ENCODE assay signal across 9 mouse cellular contexts in genomic region chr10:75835761-75836531, GRCm38 (mm10). TPM values are rescaled to one million over a fixed set of nuclear protein-coding genes. Genes with fewer than 3 reads are reported as not detected.
DNase-seq lines count a peak whose midpoint lies in the region; ATAC-seq and TF ChIP-seq lines count a peak whose summit lies in the region.
"Had no signal": no experiment of that assay in that cellular context is flagged by ENCODE, and none has a peak within 500 bp of the region (broad histone marks: within the 10 kb centered on the region; RNA-seq: fewer than 3 reads in every experiment).

No protein-coding gene starts in this region.

- 27% methylated on average over 9 of the region's 10 CpGs for WGBS in midbrain, embryonic 14.5 days

- H3K27ac ChIP-seq in ES-E14 (ENCODE audit: insufficient read depth, low read depth, low read length, poor library complexity, severe bottlenecking): peak overlapping the region; percentile 94
- H3K27ac ChIP-seq in midbrain, embryonic 14.5 days (replicated peaks; ENCODE audit: low read depth, low read length): no peak overlapping the region

- H3K9me3 ChIP-seq in ES-E14 (ENCODE audit: control insufficient read depth, insufficient read depth, low read depth, low read length): no peaks in the 10 kb centered on the region
- no peaks in the 10 kb centered on the region for H3K9me3 ChIP-seq in midbrain, embryonic 14.5 days (ENCODE audit: control insufficient read depth, low read length)

- peak overlapping the region; percentile 78 for H3K4me2 ChIP-seq in midbrain, embryonic 14.5 days (ENCODE audit: low read length)

- intact Hi-C loops in left cerebral cortex, postnatal 36 days (cut with DNase I): loop anchor here (2.0 kb wide), 1 partner anchor 71 kb away; the partner anchor contains the start of gene Cabin1

- H3K27me3 ChIP-seq in midbrain, embryonic 14.5 days (ENCODE audit: control insufficient read depth, insufficient read depth, low read length): peaks cover 22% of the 10 kb centered on the region

- in situ Hi-C loops in ES-E14 (cut with MboI; ENCODE audit: low sequenced_read_pairs in 2 of 2, unreplicated experiment in 2 of 2): no loop called here

- H3K4me1 ChIP-seq in ES-E14 (ENCODE audit: control insufficient read depth in 2 of 2, insufficient read depth in 2 of 2, low read length in 2 of 2, poor library complexity in 1 of 2): peaks cover 3 to 20% of the 10 kb centered on the region in 2 experiments
- H3K4me1 ChIP-seq in midbrain, embryonic 14.5 days (ENCODE audit: control insufficient read depth, insufficient read depth, low read length): peaks cover 21% of the 10 kb centered on the region; the same call in 1 of the 2 replicates

- H3K4me3 ChIP-seq in ES-E14 (ENCODE audit: insufficient read depth in 1 of 2, low read depth in 1 of 2, low read length in 2 of 2, poor library complexity in 1 of 2, severe bottlenecking in 1 of 2): peak overlapping the region; percentile 18 to 63; a peak in 3 of 4 replicates
- H3K4me3 ChIP-seq in midbrain, embryonic 14.5 days (replicated peaks; ENCODE audit: low read depth, low read length): peak overlapping the region; percentile 4; the same call in 1 of the 2 replicates

- peak overlapping the region; percentile 46 for H3K9ac ChIP-seq in ES-E14 (ENCODE audit: insufficient read depth, low read depth, low read length, poor library complexity, severe bottlenecking)
- H3K9ac ChIP-seq in midbrain, embryonic 14.5 days (replicated peaks; ENCODE audit: low read length): no peak overlapping the region

- DNase-seq in B cell, adult 2 months: peak; percentile 62 to 67
- no peak for DNase-seq in ES-E14 (ENCODE audit: low read depth, low spot score)
- peak; percentile 58 to 91 for DNase-seq in kidney, postnatal 36 days
- DNase-seq in midbrain, embryonic 14.5 days: no peak
- no peak for DNase-seq in ovary, postnatal 36 days (ENCODE audit: low spot score)
- DNase-seq in left cerebral cortex, postnatal 36 days (ENCODE audit: low spot score in 2 of 2): no peak

- ATAC-seq in granulocyte monocyte progenitor cell, adult 5-6 weeks (replicated peaks; ENCODE audit: poor library complexity, severe bottlenecking): peak; percentile 8
- no peak for ATAC-seq in midbrain, embryonic 14.5 days (ENCODE audit: low FRiP score, low TSS enrichment)
- no peak for ATAC-seq in frontal cortex, adult (ENCODE audit: low TSS enrichment)

- peaks cover 3% of the 10 kb centered on the region; the same call in 1 of the 2 replicates for H3K36me3 ChIP-seq in ES-E14 (ENCODE audit: control insufficient read depth, insufficient read depth, low read length, poor library complexity, severe bottlenecking)
- H3K36me3 ChIP-seq in midbrain, embryonic 14.5 days (ENCODE audit: control insufficient read depth, insufficient read depth, low read length): no peaks in the 10 kb centered on the region

TF ChIP-seq in ES-E14, 5 proteins besides CTCF, POLR2A, EP300 and RAD21:
- TF ChIP-seq HCFC1 (IDR thresholded peaks at IDR 0.05; ENCODE audit: borderline replicate concordance, insufficient read depth, low read length) (no peak), MAFK (IDR thresholded peaks at IDR 0.05; ENCODE audit: insufficient read depth, low read depth, low read length) (no peak), CHD2 (IDR thresholded peaks at IDR 0.05; ENCODE audit: low read depth, low read length) (no peak)

RNA-seq across cellular contexts. Expression of gene Gstt2, which starts 1.3 kb away (rescaled TPM):
- total RNA-seq in ES-E14 (2012; rRNA removed): 17.8 and 35.8 TPM in 2 replicates
- total RNA-seq in granulocyte monocyte progenitor cell, adult 5-6 weeks (2014; fragmentation: Nextera tagmentation): 18.0 and 33.8 TPM in 2 replicates
- 17.5 and 31.1 TPM in 2 replicates for total RNA-seq in granulocyte monocyte progenitor cell, adult 5-6 weeks (2017)
- polyA plus RNA-seq in midbrain, embryonic 14.5 days (2014; fragmentation: Nextera tagmentation; extraction: Ambion mirVana): 3.8 and 4.3 TPM in 2 replicates
- total RNA-seq in left cerebral cortex, postnatal 36 days (2021): 1 to 10 TPM; 4.8 to 5.0 TPM

RNA-seq across cellular contexts. Expression of gene Gstt4, which starts 13.6 kb away (rescaled TPM):
- total RNA-seq in ES-E14 (2012; rRNA removed): not detected in 2 replicates
- total RNA-seq in granulocyte monocyte progenitor cell, adult 5-6 weeks (2014; fragmentation: Nextera tagmentation): not detected in 2 replicates
- not detected in 2 replicates for total RNA-seq in granulocyte monocyte progenitor cell, adult 5-6 weeks (2017)
- not detected in 2 replicates for polyA plus RNA-seq in midbrain, embryonic 14.5 days (2014; fragmentation: Nextera tagmentation; extraction: Ambion mirVana)
- not detected for total RNA-seq in left cerebral cortex, postnatal 36 days (2021)
- polyA plus RNA-seq: large intestine, adult 2 months had no signal

RNA-seq across cellular contexts. Expression of gene Mif, which starts 24.1 kb away (rescaled TPM):
- total RNA-seq in ES-E14 (2012; rRNA removed): 1,434 and 2,185 TPM in 2 replicates
- total RNA-seq in granulocyte monocyte progenitor cell, adult 5-6 weeks (2014; fragmentation: Nextera tagmentation): 657 and 889 TPM in 2 replicates
- 712 and 870 TPM in 2 replicates for total RNA-seq in granulocyte monocyte progenitor cell, adult 5-6 weeks (2017)
- polyA plus RNA-seq in midbrain, embryonic 14.5 days (2014; fragmentation: Nextera tagmentation; extraction: Ambion mirVana): 1,381 and 1,864 TPM in 2 replicates
- 100 to 1,000 TPM; 506 to 546 TPM for total RNA-seq in left cerebral cortex, postnatal 36 days (2021)

RNA-seq across cellular contexts. Expression of gene Gstt1, which starts 37.6 kb away (rescaled TPM):
- 5.8 and 10.7 TPM in 2 replicates for total RNA-seq in ES-E14 (2012; rRNA removed)
- total RNA-seq in granulocyte monocyte progenitor cell, adult 5-6 weeks (2014; fragmentation: Nextera tagmentation): not detected in 2 replicates
- total RNA-seq in granulocyte monocyte progenitor cell, adult 5-6 weeks (2017): not detected in 2 replicates
- 9.8 and 12.4 TPM in 2 replicates for polyA plus RNA-seq in midbrain, embryonic 14.5 days (2014; fragmentation: Nextera tagmentation; extraction: Ambion mirVana)
- total RNA-seq in left cerebral cortex, postnatal 36 days (2021): 10 to 100 TPM in 1 of 2 experiments, 1 to 10 TPM in 1; 6.2 to 11.4 TPM

RNA-seq across cellular contexts. Expression of gene Gstt3, which starts 54.7 kb away (rescaled TPM):
- 3.4 and 4.4 TPM in 2 replicates for total RNA-seq in ES-E14 (2012; rRNA removed)
- 4.5 and 12.9 TPM in 2 replicates for total RNA-seq in granulocyte monocyte progenitor cell, adult 5-6 weeks (2014; fragmentation: Nextera tagmentation)
- total RNA-seq in granulocyte monocyte progenitor cell, adult 5-6 weeks (2017): 4.4 and 4.7 TPM in 2 replicates
- 0.23 and 1.1 TPM in 2 replicates for polyA plus RNA-seq in midbrain, embryonic 14.5 days (2014; fragmentation: Nextera tagmentation; extraction: Ambion mirVana)
- total RNA-seq in left cerebral cortex, postnatal 36 days (2021): 1 to 10 TPM in 1 of 2 experiments, under 1 TPM in 1; 0.91 to 2.0 TPM

Comparison
In these comparisons a context has a peak if more than half of its experiments do, and no peak if none do; other contexts are left out.
1. DNase-seq: peak in B cell, adult 2 months (2 of 2) and kidney, postnatal 36 days (2 of 2); none in ES-E14 (single experiment), midbrain, embryonic 14.5 days (single experiment), ovary, postnatal 36 days (single experiment) and left cerebral cortex, postnatal 36 days (0 of 2).